Mouse (Mus musculus): Measurements from ENCODE around the gene Iqcb1. TPM values are rescaled to one million over a fixed set of nuclear protein-coding genes. Genes with fewer than 3 reads are reported as not detected.

Gene Iqcb1
- polyA plus RNA-seq, 1 experiment from 2014 or later = 26.0 TPM

GRCm38 (mm10) chr16:36911909-36912308, 83.7 kb downstream of the Iqcb1 start:
- in situ Hi-C loops (cut with MboI; ENCODE audit: low pct_unique_long_range_greater_than_20kb) = no loop called here
- no peaks in the 10 kb centered on the region for H3K27me3 ChIP-seq
- no peak for TF ChIP-seq CTCF (IDR thresholded peaks at IDR 0.05)
- ChIA-PET CTCF (interaction anchor here (0.8 to 1.8 kb wide), 3 partner anchors 9 to 28 kb away, joined by 3 to 5 read pairs (median 4); no protein-coding TSS in a partner anchor), POLR2A (no interaction called here)
- DNase-seq (ENCODE audit: low read depth, low spot score) (no peak), ATAC-seq (no peak)

GRCm38 (mm10) chr16:36912311-36912710, 84.1 kb downstream of the Iqcb1 start:
- CTCF ChIA-PET = interaction anchor here (0.8 to 1.8 kb wide), 3 partner anchors 9 to 29 kb away, joined by 3 to 5 read pairs (median 4); no protein-coding TSS in a partner anchor
- TF ChIP-seq CTCF (IDR thresholded peaks at IDR 0.05) = no peak
- in situ Hi-C loops (cut with MboI; ENCODE audit: low pct_unique_long_range_greater_than_20kb) = no loop called here
- no peaks in the 10 kb centered on the region for H3K27me3 ChIP-seq
- ATAC-seq (no peak), DNase-seq (ENCODE audit: low read depth, low spot score) (no peak)
- POLR2A ChIA-PET = no interaction called here

DNA sequence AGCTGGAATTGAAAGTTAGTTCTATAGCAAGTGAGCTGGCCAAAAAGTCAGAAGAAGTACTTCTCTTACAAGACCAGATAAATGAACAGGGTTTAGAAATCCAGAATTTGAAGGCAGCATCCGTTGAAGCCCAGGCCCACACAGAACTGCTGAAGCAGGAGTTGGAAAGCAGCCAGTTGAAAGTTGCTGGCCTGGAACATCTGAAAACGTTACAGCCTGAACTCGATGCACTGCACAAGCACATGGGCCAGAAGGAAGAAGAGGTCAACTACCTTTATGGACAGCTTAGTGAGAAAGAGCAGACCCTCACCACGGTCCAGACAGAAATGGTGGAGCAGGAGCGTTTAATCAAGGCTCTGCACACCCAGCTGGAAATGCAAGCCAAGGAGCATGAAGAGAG, 86.0 kb downstream of the Iqcb1 start:
- in situ Hi-C loops (cut with MboI; ENCODE audit: low pct_unique_long_range_greater_than_20kb) = no loop called here
- no peak for ATAC-seq
- CTCF ChIA-PET = interaction anchor here (1.0 to 1.8 kb wide), 3 partner anchors 12 to 21 kb away, joined by 3 to 5 read pairs (median 3); no protein-coding TSS in a partner anchor
- TF ChIP-seq CTCF (IDR thresholded peaks at IDR 0.05) = no peak
- DNase-seq (ENCODE audit: low read depth, low spot score) = no peak
- H3K27me3 ChIP-seq = no peaks in the 10 kb centered on the region
- POLR2A ChIA-PET = interaction anchor here (0.6 kb wide), 1 partner anchor 11 kb away, joined by 3 read pairs; no protein-coding TSS in a partner anchor

DNA sequence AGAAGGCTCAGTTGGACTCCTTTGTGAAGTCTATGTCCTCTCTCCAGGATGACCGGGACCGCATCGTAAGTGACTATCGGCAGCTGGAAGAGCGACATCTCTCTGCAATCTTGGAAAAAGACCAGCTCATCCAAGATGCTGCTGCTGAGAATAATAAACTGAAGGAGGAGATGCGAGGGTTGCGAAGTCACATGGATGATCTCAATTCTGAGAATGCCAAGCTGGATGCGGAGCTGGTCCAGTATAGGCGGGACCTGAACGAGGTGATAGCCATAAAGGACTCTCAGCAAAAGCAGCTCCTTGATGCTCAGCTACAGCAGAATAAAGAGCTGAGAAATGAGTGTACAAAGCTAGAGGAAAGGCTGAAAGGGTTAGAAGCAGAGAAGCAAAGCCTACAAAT, 90.3 kb downstream of the Iqcb1 start:
- in situ Hi-C loops (cut with MboI; ENCODE audit: low pct_unique_long_range_greater_than_20kb) = no loop called here

DNA sequence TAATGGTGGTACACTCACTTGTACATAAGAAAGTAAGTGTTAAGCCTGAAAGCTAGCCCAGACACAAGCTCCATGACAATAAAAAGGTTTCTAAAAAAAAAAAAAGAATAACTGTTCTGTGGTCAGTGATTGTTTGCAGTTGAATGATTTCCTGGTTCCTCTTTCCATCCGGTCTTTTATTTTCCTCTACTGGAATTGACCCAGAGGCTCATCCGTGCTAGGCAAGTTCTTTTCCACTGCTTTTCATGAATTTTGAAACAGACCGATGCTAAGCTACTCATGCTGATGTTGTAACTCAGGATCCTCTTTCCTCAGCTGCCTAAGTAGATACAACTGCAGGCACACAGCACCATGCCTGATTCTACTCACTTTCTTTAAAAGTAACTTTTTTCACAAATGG, 92.2 kb downstream of the Iqcb1 start:
- in situ Hi-C loops (cut with MboI; ENCODE audit: low pct_unique_long_range_greater_than_20kb) = no loop called here

More for the DNA sequence above, 90.3 kb downstream of the Iqcb1 start:
- no peak for TF ChIP-seq CTCF (IDR thresholded peaks at IDR 0.05)
- DNase-seq (ENCODE audit: low read depth, low spot score) (no peak), ATAC-seq (no peak)
- no peaks in the 10 kb centered on the region for H3K27me3 ChIP-seq
- ChIA-PET POLR2A (no interaction called here), CTCF (interaction anchor here (1.7 to 2.1 kb wide), 2 partner anchors 9 to 90 kb away, joined by 6 to 9 read pairs; no protein-coding TSS in a partner anchor)

DNA sequence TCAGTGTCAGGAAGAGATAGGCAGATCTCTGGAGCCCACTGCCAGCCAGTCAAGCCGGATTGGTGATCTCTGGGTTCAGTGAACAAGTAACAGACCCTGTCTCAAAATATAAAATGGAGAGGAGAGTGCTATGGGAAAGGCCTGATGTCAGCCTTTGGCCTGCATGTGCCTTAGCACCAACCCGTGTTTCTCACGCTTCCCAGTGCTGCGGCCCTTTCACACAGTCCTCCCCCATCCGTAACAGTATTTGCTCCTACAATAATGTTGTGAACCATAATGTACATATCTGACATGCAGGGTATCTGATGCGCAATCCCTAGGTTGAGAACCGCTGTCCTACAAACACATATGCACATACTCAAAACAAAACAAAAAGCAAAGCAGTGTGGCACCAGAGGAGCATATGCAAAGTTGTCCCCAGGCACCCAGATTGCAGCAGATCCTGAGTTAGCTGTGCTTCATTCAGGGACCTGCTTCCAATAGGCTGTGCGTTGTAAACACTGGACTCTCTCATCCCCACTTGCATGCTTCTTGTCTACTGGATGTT, 93.0 kb downstream of the Iqcb1 start:
- in situ Hi-C loops (cut with MboI; ENCODE audit: low pct_unique_long_range_greater_than_20kb) = no loop called here
- DNase-seq (ENCODE audit: low read depth, low spot score) (no peak), ATAC-seq (no peak)
- ChIA-PET CTCF (no interaction called here), POLR2A (no interaction called here)
- H3K27me3 ChIP-seq = no peaks in the 10 kb centered on the region
- no peak for TF ChIP-seq CTCF (IDR thresholded peaks at IDR 0.05)

More for the DNA sequence above, 92.2 kb downstream of the Iqcb1 start:
- ChIA-PET POLR2A (interaction anchor here (0.6 kb wide), 1 partner anchor 366 kb away, joined by 3 read pairs; no protein-coding TSS in a partner anchor), CTCF (interaction anchor here (2.1 kb wide), 1 partner anchor 11 kb away, joined by 6 read pairs; no protein-coding TSS in a partner anchor)
- TF ChIP-seq CTCF (IDR thresholded peaks at IDR 0.05) = no peak
- ATAC-seq = peak; percentile 44
- no peaks in the 10 kb centered on the region for H3K27me3 ChIP-seq
- no peak for DNase-seq (ENCODE audit: low read depth, low spot score)

DNA sequence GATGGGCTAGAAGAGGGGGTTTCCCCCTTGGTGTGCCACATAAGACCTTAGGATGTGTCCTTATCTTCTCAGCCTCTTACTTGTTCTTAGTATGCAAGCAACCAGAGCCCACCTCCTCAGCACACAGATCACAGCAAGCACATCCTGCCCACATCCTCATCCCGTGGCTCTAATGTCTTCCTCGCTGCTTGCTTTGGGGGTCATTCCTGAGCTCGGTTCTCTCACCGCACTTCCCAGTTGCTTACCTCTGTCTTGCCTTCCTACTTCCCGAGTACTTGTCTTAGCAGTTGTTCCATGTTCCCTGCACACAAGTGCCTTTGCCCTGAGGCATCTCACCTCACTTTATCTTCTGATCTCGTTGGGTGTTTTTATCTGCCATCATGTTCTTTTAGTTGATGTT, 93.8 kb downstream of the Iqcb1 start:
- in situ Hi-C loops (cut with MboI; ENCODE audit: low pct_unique_long_range_greater_than_20kb) = no loop called here
- DNase-seq (ENCODE audit: low read depth, low spot score) (no peak), ATAC-seq (no peak)
- ChIA-PET POLR2A (no interaction called here), CTCF (no interaction called here)
- no peaks in the 10 kb centered on the region for H3K27me3 ChIP-seq
- no peak for TF ChIP-seq CTCF (IDR thresholded peaks at IDR 0.05)

Other genes starting within 250 kb of the Iqcb1 start
- gene Cd86, start 162.3 kb upstream of the Iqcb1 start, polyA plus RNA-seq (2021) = not detected
- gene Ildr1, start 134.4 kb upstream of the Iqcb1 start, polyA plus RNA-seq (2021) = not detected
- gene Slc15a2, start 43.4 kb upstream of the Iqcb1 start, polyA plus RNA-seq (2021) = 0.30 TPM
- 1.7 TPM for gene Eaf2, start 46.6 kb downstream of the Iqcb1 start, polyA plus RNA-seq (2021)
- gene Golgb1, start 46.8 kb downstream of the Iqcb1 start, polyA plus RNA-seq (2021) = 47.0 TPM
- gene Hcls1, start 106.6 kb downstream of the Iqcb1 start, polyA plus RNA-seq (2021) = not detected
- 0.01 TPM for gene Fbxo40, start 162.1 kb downstream of the Iqcb1 start, polyA plus RNA-seq (2021)
- gene Polq, start 183.4 kb downstream of the Iqcb1 start, polyA plus RNA-seq (2021) = 3.8 TPM